Mouse (Mus musculus) neutrophil, adult 59 days (primary cell): Measurements from ENCODE around the gene Prpf4. TPM values are rescaled to one million over a fixed set of nuclear protein-coding genes. Genes with fewer than 3 reads are reported as not detected.

Experiments used
- total RNA-seq, 2 experiments: library from RNA; stranded (reverse); gene quantifications; 1 replicate in 1 of 2; 2 replicates in 1 of 2; pipeline ENCODE4 v1.2.4; 2023

The Prpf4 gene
- 1 to 10 TPM; 7.9 to 8.9 TPM for total RNA-seq

GRCm38 (mm10) chr4:62408601-62409282, at the start of gene Prpf4, which contains the start of gene Cdc26:
Prpf4 (plus strand) TSS chr4:62408797.
Cdc26 (minus strand) TSS chr4:62408642.

GRCm38 (mm10) chr4:62360088-62360804, 48.4 kb upstream of the Prpf4 start, which contains the start of the genes Fkbp15 and Slc31a1:
Fkbp15 (minus strand) TSS chr4:62360548.
Slc31a1 (plus strand) TSS chr4:62360727.

GRCm38 (mm10) chr4:62435081-62435480, 26.5 kb downstream of the Prpf4 start, which contains the start of gene Rnf183:
Rnf183 (minus strand) TSS chr4:62435252.

GRCm38 (mm10) chr4:62470598-62471051, 62.0 kb downstream of the Prpf4 start, which contains the start of gene Wdr31:
Wdr31 (minus strand) TSS chr4:62470896.

Other genes with a start within 250 kb of the Prpf4 start
- gene Zfp37, start 177.8 kb upstream of the Prpf4 start, total RNA-seq, result not detected
- 10 to 100 TPM; 51.4 to 57.8 TPM for gene Slc31a2, start 146.2 kb upstream of the Prpf4 start, total RNA-seq
- 10 to 100 TPM; 83.4 to 94.3 TPM for gene Fkbp15, start 48.2 kb upstream of the Prpf4 start, total RNA-seq
- gene Slc31a1, start 48.1 kb upstream of the Prpf4 start, total RNA-seq, result 10 to 100 TPM; 12.1 to 13.3 TPM
- gene Cdc26, start 155 bp upstream of the Prpf4 start, total RNA-seq, result 10 to 100 TPM; 36.9 to 41.2 TPM
- not detected for gene Rnf183, start 26.5 kb downstream of the Prpf4 start, total RNA-seq
- 1 to 10 TPM in 1 of 2 experiments, not detected in 1; 1.5 TPM for gene Wdr31, start 62.1 kb downstream of the Prpf4 start, total RNA-seq
- gene Bspry, start 71.3 kb downstream of the Prpf4 start, total RNA-seq, result under 1 TPM; 0.42 to 0.82 TPM
- 1 to 10 TPM; 1.1 to 1.2 TPM for gene Hdhd3, start 94.7 kb downstream of the Prpf4 start, total RNA-seq
- 10 to 100 TPM; 12.3 to 32.6 TPM for gene Alad, start 111.1 kb downstream of the Prpf4 start, total RNA-seq
- gene Pole3, start 116.3 kb downstream of the Prpf4 start, total RNA-seq, result 10 to 100 TPM; 16.3 to 21.8 TPM
- under 1 TPM in 1 of 2 experiments, not detected in 1; 0.38 TPM for gene 4933430I17Rik, start 116.6 kb downstream of the Prpf4 start, total RNA-seq
- gene Rgs3, start 151.1 kb downstream of the Prpf4 start, total RNA-seq, result 10 to 100 TPM; 78.1 to 86.0 TPM